Mouse (Mus musculus) frontal cortex, adult 2 months (tissue): ENCODE data around the gene Aplf. TPM values are rescaled to one million over a fixed set of nuclear protein-coding genes. Genes with fewer than 3 reads are reported as not detected.
"Not testable (repeated sequence)": the region's sequence is repeated elsewhere in the genome, so short reads cannot be mapped to it uniquely, and the experiment has no call there.

Experiments
- DNase-seq, 2 experiments: peaks; one replicate each; pipeline ENCODE4 v3.0.0; 2022; ENCODE audit warnings: low spot score in 1 of 2; ENCODE audit errors: extremely low spot score in 1 of 2
- polyA plus RNA-seq: library from polyadenylated mRNA; depleted of rRNA; stranded (reverse); fragments of >200 nt; gene quantifications from 2 replicates; pipeline ENCODE4 v1.2.3, GENCODE M21; 2012

Gene Aplf
- polyA plus RNA-seq, 1 experiment = 4.6 TPM

GRCm38 (mm10) chr6:87632176-87632575, 39.8 kb downstream of the Aplf start:
- DNase-seq = no peak

- DNase-seq = not testable (repeated sequence)
Measured at GRCm38 (mm10) chr6:87628936-87629335, 43.1 kb downstream of the Aplf start.

- no peak for DNase-seq
Measured at GRCm38 (mm10) chr6:87623151-87623550, 48.8 kb downstream of the Aplf start.

- DNase-seq = peak in 1 of 2 experiments; percentile 12
Measured at GRCm38 (mm10) chr6:87621281-87621680, 50.7 kb downstream of the Aplf start.

GRCm38 (mm10) chr6:87618021-87618420, 54.0 kb downstream of the Aplf start:
- DNase-seq = no peak

GRCm38 (mm10) chr6:87615696-87616083, 56.3 kb downstream of the Aplf start:
- no peak for DNase-seq

GRCm38 (mm10) chr6:87614794-87615695, 56.9 kb downstream of the Aplf start:
- DNase-seq = no peak

GRCm38 (mm10) chr6:87599825-87600224, 72.2 kb downstream of the Aplf start:
- peak in 1 of 2 experiments; percentile 24 for DNase-seq

- no peak for DNase-seq
Measured at GRCm38 (mm10) chr6:87597116-87597833, 74.7 kb downstream of the Aplf start.

- no peak for DNase-seq
Measured at GRCm38 (mm10) chr6:87594188-87594587, 77.8 kb downstream of the Aplf start.

GRCm38 (mm10) chr6:87590394-87591281, 81.4 kb downstream of the Aplf start, which contains the start of gene Prokr1:
Prokr1 (minus strand) TSS chr6:87590743.
- peak in 1 of 2 experiments; percentile 6 for DNase-seq

- no peak for DNase-seq
Measured at GRCm38 (mm10) chr6:87589718-87590393, 82.1 kb downstream of the Aplf start.

- DNase-seq = no peak
Measured at GRCm38 (mm10) chr6:87583991-87584390, 88.0 kb downstream of the Aplf start.

- no peak for DNase-seq
Measured at GRCm38 (mm10) chr6:87583183-87583611, 88.8 kb downstream of the Aplf start.

- no peak for DNase-seq
Measured at GRCm38 (mm10) chr6:87582456-87582855, 89.5 kb downstream of the Aplf start.

- no peak for DNase-seq
Measured at GRCm38 (mm10) chr6:87581581-87581980, 90.4 kb downstream of the Aplf start.

- no peak for DNase-seq
Measured at GRCm38 (mm10) chr6:87581071-87581470, 90.9 kb downstream of the Aplf start.
